Mouse (Mus musculus): ENCODE measurements around the gene Heatr5b. TPM values are rescaled to one million over a fixed set of nuclear protein-coding genes. Genes with fewer than 3 reads are reported as not detected.

Gene Heatr5b
- polyA plus RNA-seq, 1 experiment from 2014 or later, result 7.2 TPM

DNA sequence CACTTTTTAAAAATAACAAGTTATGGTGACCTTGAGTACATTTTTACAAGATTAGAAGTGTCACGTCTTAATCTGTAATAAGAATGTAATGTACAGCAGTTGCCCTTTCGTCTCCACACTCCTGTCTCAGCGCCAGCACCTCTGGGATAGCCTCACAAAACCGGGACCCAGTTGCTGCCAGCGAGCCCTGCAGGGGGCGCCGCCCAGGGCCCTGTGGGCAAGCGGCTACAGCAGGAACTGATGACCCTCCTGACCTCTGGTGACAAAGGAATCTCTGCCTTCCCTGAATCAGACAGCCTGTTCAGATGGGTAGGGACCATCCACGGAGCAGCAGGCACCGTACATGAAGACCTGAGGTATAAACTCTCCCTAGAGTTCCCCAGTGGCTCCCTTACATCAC lies 83.1 kb downstream of the Heatr5b start:
- Histone ChIP-seq H3K4me3 (replicated peaks; ENCODE audit: low read depth, low read length) (no peak overlapping the region), H3K27me3 (ENCODE audit: insufficient read depth, low read length) (no peaks in the 10 kb centered on the region), H3K27ac (no peak overlapping the region), H3K4me2 (ENCODE audit: low read length) (no peak overlapping the region), H3K4me1 (replicated peaks; ENCODE audit: insufficient read depth, low read length) (no peaks in the 10 kb centered on the region), H3K36me3 (ENCODE audit: insufficient read depth, low read length) (peaks cover 9% of the 10 kb centered on the region; the same call in 1 of the 2 replicates), H3K9me3 (replicated peaks; ENCODE audit: low read length) (no peaks in the 10 kb centered on the region), H3K9ac (ENCODE audit: low read depth, low read length) (no peak overlapping the region)
- no peak for DNase-seq (ENCODE audit: low spot score)
- TF ChIP-seq CTCF (IDR thresholded peaks at IDR 0.05; ENCODE audit: low read depth), result peak; percentile 17; the same call in 1 of the 2 replicates
- no peak for ATAC-seq (replicated peaks; ENCODE audit: low FRiP score, low read depth)
- 80% methylated on average over 10 of the region's 10 CpGs for WGBS

DNA sequence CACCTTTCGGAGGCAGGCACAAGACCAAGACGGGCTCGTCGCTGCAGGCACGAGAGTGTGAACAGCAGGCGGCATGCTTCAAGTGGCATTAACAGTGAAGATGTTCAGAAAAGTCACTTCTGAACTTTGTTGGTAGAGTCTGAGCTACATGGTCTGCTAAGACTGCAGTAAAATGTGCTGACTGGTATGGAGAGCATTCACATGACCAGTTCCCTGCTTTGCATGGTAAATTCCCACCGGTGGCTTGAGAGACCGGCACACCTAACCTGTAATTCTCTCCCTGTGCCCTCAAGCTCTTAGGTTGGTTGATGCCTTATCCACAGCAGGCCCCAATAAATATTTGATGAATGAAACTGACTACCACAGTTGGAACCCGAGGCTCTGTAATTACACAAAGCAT lies 86.7 kb downstream of the Heatr5b start:
- H3K9me3 ChIP-seq (replicated peaks; ENCODE audit: low read length), result no peaks in the 10 kb centered on the region
- H3K4me3 ChIP-seq (replicated peaks; ENCODE audit: low read depth, low read length), result no peak overlapping the region
- DNase-seq (ENCODE audit: low spot score) (no peak), ATAC-seq (replicated peaks; ENCODE audit: low FRiP score, low read depth) (no peak)
- no peaks in the 10 kb centered on the region for H3K4me1 ChIP-seq (replicated peaks; ENCODE audit: insufficient read depth, low read length)
- 0 out of 2 replicates have a peak, but pooled peaks cover 4% of the 10 kb centered on the region for H3K36me3 ChIP-seq (ENCODE audit: insufficient read depth, low read length)
- no peak overlapping the region for H3K27ac ChIP-seq
- H3K27me3 ChIP-seq (ENCODE audit: insufficient read depth, low read length), result no peaks in the 10 kb centered on the region
- 86% methylated on average over 9 of the region's 9 CpGs for WGBS
- H3K9ac ChIP-seq (ENCODE audit: low read depth, low read length), result no peak overlapping the region
- no peak for TF ChIP-seq CTCF (IDR thresholded peaks at IDR 0.05; ENCODE audit: low read depth)
- H3K4me2 ChIP-seq (ENCODE audit: low read length), result no peak overlapping the region

DNA sequence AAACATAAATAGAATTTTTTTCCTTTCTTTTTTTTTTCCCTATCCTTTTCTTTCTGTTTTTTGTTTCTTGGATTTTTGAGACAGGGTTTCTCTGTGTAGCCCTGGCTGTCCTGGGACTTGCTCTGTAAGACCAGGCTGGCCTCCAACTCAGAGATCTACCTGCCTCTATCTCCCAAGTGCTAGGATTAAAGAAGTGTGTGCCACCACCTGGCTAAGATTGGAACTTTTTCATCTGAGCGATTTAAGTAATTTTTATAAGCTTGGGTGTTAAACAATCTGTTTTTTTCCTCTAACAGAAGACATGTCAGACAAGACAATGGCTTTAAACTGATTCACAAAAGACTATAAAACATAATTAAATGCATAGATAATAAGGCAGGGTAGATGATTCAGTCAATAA lies 96.7 kb downstream of the Heatr5b start:
- no peaks in the 10 kb centered on the region for H3K9me3 ChIP-seq (replicated peaks; ENCODE audit: low read length)
- peak; percentile 52 for TF ChIP-seq CTCF (IDR thresholded peaks at IDR 0.05; ENCODE audit: low read depth)
- H3K4me2 ChIP-seq (ENCODE audit: low read length), result no peak overlapping the region
- H3K4me3 ChIP-seq (replicated peaks; ENCODE audit: low read depth, low read length), result no peak overlapping the region
- DNase-seq (ENCODE audit: low spot score), result no peak
- 36% methylated on average over 1 of the region's 1 CpGs for WGBS
- 0 out of 2 replicates have a peak, but pooled peaks cover 4% of the 10 kb centered on the region for H3K4me1 ChIP-seq (replicated peaks; ENCODE audit: insufficient read depth, low read length)
- H3K27ac ChIP-seq, result no peak overlapping the region
- H3K9ac ChIP-seq (ENCODE audit: low read depth, low read length), result no peak overlapping the region
- no peaks in the 10 kb centered on the region for H3K36me3 ChIP-seq (ENCODE audit: insufficient read depth, low read length)
- no peak for ATAC-seq (replicated peaks; ENCODE audit: low FRiP score, low read depth)
- H3K27me3 ChIP-seq (ENCODE audit: insufficient read depth, low read length), result no peaks in the 10 kb centered on the region

DNA sequence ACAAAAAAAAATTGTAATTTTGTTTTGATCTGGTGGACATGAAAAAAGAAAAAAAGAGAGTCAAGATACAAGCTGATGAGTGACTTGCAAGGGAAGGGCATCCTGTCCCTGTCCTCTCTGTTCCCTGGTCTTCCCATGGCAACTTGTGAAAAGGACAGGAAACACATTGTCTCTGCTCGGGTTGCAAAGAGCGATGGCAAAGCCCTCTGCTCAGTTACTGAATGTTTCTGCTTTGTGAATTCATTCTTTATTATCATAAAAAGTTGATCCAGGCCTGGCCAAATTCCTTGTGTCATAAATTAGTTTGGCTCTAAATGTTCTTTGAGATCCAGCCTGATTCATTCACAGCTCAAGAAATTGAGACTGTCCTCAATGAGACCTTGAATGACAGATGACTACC lies 97.4 kb downstream of the Heatr5b start:
- no peaks in the 10 kb centered on the region for H3K9me3 ChIP-seq (replicated peaks; ENCODE audit: low read length)
- H3K4me1 ChIP-seq (replicated peaks; ENCODE audit: insufficient read depth, low read length), result 0 out of 2 replicates have a peak, but pooled peaks cover 4% of the 10 kb centered on the region
- H3K36me3 ChIP-seq (ENCODE audit: insufficient read depth, low read length), result no peaks in the 10 kb centered on the region
- TF ChIP-seq CTCF (IDR thresholded peaks at IDR 0.05; ENCODE audit: low read depth), result no peak
- no peak overlapping the region for H3K9ac ChIP-seq (ENCODE audit: low read depth, low read length)
- H3K4me3 ChIP-seq (replicated peaks; ENCODE audit: low read depth, low read length), result no peak overlapping the region
- no peak for ATAC-seq (replicated peaks; ENCODE audit: low FRiP score, low read depth)
- no peaks in the 10 kb centered on the region for H3K27me3 ChIP-seq (ENCODE audit: insufficient read depth, low read length)
- no peak overlapping the region for H3K4me2 ChIP-seq (ENCODE audit: low read length)
- H3K27ac ChIP-seq, result no peak overlapping the region
- peak; percentile 54 for DNase-seq (ENCODE audit: low spot score)
- WGBS, result 46% methylated on average over 2 of the region's 2 CpGs

DNA sequence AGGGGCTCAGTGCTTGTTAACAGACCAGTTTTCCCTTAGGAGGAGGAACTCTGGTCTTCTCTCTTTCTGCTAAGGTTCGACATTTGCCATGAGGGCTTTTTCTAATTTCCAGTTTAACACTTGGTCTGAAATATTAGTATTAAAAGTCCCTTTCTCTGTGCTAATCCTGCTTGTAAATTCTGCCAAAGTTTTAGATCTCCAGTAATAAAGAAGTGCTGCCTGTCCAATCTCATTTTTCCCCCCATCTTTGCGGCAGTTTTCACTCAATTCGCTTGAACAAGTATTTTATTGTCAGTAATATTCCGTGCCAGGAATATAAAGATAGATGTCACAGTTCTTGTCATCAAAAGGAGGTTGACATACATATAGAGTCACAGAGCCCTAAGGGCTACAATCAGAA lies 98.1 kb downstream of the Heatr5b start, which contains the start of gene Strn:
TSS of gene Strn (minus strand) at position 101 of the 400 bp plus-strand sequence.
- no peaks in the 10 kb centered on the region for H3K36me3 ChIP-seq (ENCODE audit: insufficient read depth, low read length)
- peak within 1 kb of the TSS; percentile 93 for H3K4me3 ChIP-seq (replicated peaks; ENCODE audit: low read depth, low read length)
- H3K9me3 ChIP-seq (replicated peaks; ENCODE audit: low read length), result no peaks in the 10 kb centered on the region
- no peak for TF ChIP-seq CTCF (IDR thresholded peaks at IDR 0.05; ENCODE audit: low read depth)
- DNase-seq (ENCODE audit: low spot score) (no peak), ATAC-seq (replicated peaks; ENCODE audit: low FRiP score, low read depth) (no peak)
- H3K4me2 ChIP-seq (ENCODE audit: low read length), result peak within 1 kb of the TSS; percentile 85
- 0 out of 2 replicates have a peak, but pooled peaks cover 4% of the 10 kb centered on the region for H3K4me1 ChIP-seq (replicated peaks; ENCODE audit: insufficient read depth, low read length)
- H3K9ac ChIP-seq (ENCODE audit: low read depth, low read length), result peak within 1 kb of the TSS; percentile 93
- H3K27ac ChIP-seq, result peak within 1 kb of the TSS; percentile 92
- 24% methylated on average over 4 of the region's 4 CpGs for whole genome bisulfite sequencing
- no peaks in the 10 kb centered on the region for H3K27me3 ChIP-seq (ENCODE audit: insufficient read depth, low read length)

DNA sequence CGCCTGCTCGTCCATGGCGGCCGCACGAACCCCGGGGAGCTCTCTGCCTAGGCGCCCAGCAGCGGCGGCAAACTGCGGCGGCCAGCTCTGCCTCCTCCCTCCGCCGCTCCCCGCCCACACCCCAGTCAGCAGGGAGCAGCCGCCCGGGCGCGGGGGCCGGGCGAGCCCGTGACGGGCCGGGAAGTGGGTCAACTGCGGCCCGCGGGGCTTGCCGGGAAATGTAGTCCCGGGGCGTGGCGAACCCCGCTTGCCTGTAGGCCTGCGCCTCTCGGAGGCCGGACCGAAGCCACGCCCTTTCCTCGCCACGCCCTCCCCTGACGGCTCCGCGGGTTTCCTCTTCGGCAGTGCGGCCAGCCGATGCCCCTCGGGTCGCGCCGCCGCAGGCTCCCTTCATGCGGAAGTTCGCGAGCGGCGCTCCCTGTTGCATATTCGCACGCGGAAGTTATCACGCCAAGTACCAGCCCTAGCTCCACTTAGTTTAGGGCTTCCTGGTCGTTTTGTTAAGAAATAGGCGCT lies 98.6 kb downstream of the Heatr5b start:
- no peaks in the 10 kb centered on the region for H3K9me3 ChIP-seq (replicated peaks; ENCODE audit: low read length)
- H3K27ac ChIP-seq, result peak overlapping the region; percentile 92
- H3K4me2 ChIP-seq (ENCODE audit: low read length), result peak overlapping the region; percentile 85
- H3K4me1 ChIP-seq (replicated peaks; ENCODE audit: insufficient read depth, low read length), result 0 out of 2 replicates have a peak, but pooled peaks cover 7% of the 10 kb centered on the region
- H3K4me3 ChIP-seq (replicated peaks; ENCODE audit: low read depth, low read length), result peak overlapping the region; percentile 93
- ATAC-seq (replicated peaks; ENCODE audit: low FRiP score, low read depth) (peak; percentile 100), DNase-seq (ENCODE audit: low spot score) (peak; percentile 98)
- no peak for TF ChIP-seq CTCF (IDR thresholded peaks at IDR 0.05; ENCODE audit: low read depth)
- peak overlapping the region; percentile 93 for H3K9ac ChIP-seq (ENCODE audit: low read depth, low read length)
- H3K27me3 ChIP-seq (ENCODE audit: insufficient read depth, low read length), result no peaks in the 10 kb centered on the region
- WGBS, result under 1% methylated on average over 51 of the region's 60 CpGs
- H3K36me3 ChIP-seq (ENCODE audit: insufficient read depth, low read length), result no peaks in the 10 kb centered on the region
